Mouse (Mus musculus): ENCODE results near the gene Zfhx3. TPM values are rescaled to one million over a fixed set of nuclear protein-coding genes. Genes with fewer than 3 reads are reported as not detected.

The Zfhx3 gene
- polyA plus RNA-seq, 1 experiment from 2014 or later = 7.4 TPM

DNA sequence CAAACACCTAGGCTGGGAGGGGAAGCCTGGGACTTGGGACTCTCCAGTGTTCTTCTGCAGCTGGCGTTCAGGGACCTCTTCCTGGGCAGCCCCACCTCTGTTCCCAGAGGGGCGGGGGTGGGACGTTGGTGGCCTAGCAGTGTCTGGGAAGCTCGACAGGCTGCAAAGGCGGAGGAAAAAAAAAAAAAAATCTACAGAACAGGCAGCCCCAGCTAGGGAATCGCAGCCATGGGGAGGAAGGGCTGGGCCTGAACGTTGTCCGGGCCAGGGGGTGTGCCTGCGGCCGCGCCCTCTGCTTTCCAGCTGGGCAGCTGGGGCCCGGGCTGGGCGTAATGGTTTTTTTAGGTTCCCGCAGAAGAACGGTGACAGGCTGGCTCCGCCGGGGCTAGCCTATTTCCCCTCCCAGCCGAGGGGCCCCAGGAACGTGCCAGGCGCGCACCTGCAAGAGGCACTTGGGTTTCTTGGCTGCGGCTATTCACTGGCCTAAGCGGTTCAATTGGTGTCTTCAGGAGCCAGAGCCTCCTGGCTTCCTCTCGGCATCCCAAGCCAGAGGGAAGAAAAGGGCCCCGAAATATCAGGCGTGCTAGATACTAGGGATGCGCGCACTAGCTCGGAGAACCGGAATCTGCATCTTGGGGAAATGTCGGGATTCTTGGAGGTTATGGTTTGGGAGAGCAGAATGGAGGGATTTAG is 753.6 kb downstream of the Zfhx3 start:
- peaks cover 54% of the 10 kb centered on the region for H3K27me3 ChIP-seq (replicated peaks)
- H3K9ac ChIP-seq = peak overlapping the region; percentile 52; the same call in 1 of the 2 replicates
- peak overlapping the region; percentile 44 for H3K4me3 ChIP-seq
- no peaks in the 10 kb centered on the region for H3K36me3 ChIP-seq
- H3K4me2 ChIP-seq = peak overlapping the region; percentile 68
- under 1% methylated on average over 30 of the region's 31 CpGs for WGBS
- ATAC-seq (ENCODE audit: insufficient number of reproducible peaks, low FRiP score) = no peak
- H3K4me1 ChIP-seq (replicated peaks) = peaks cover 56% of the 10 kb centered on the region
- H3K27ac ChIP-seq (ENCODE audit: poor library complexity, severe bottlenecking) = no peak overlapping the region
- H3K9me3 ChIP-seq (replicated peaks) = no peaks in the 10 kb centered on the region

DNA sequence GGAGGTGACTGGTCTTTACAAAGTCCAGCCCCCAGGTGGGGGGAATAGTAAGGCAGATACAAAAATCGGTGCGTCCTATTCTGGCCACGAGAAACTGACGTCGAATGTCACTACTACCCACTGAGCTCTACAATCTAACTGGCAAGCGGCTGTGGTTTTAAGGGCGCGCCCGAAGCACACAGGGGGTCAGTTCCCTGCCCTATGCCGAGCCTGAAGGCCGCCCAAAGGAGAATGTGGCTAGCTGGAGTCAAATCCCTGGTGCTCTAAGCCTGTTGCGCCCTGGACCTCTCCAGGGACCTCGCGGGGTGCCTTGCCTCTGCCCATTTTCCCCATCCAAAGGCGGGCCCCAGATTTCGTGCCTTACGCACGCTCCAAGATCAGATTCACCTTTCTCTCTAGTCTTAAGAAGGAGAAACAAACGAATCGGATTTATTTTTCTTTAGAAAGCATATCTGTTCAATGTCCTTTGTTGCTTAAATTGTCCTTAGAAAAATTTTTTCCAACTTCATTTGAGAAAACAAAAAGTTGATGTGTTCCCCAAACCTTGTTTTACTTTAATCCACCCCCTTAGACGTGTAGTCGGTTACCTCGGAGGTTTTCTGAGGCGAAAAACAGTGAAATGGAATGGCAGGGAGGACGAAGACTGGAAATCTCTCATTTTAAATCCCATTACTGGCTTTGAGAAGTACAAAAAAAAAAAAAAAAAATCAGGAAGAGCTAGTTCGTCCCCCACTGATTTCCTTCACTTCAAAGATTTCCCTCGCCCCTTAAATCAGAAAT is 754.4 kb downstream of the Zfhx3 start:
- Histone ChIP-seq H3K4me1 (replicated peaks) (peaks cover 48% of the 10 kb centered on the region), H3K27me3 (replicated peaks) (peaks cover 60% of the 10 kb centered on the region), H3K9me3 (replicated peaks) (no peaks in the 10 kb centered on the region), H3K4me2 (peak overlapping the region; percentile 68), H3K36me3 (no peaks in the 10 kb centered on the region), H3K27ac (ENCODE audit: poor library complexity, severe bottlenecking) (no peak overlapping the region), H3K9ac (no peak overlapping the region), H3K4me3 (peak overlapping the region; percentile 44)
- no peak for ATAC-seq (ENCODE audit: insufficient number of reproducible peaks, low FRiP score)
- WGBS = 4% methylated on average over 27 of the region's 27 CpGs

DNA sequence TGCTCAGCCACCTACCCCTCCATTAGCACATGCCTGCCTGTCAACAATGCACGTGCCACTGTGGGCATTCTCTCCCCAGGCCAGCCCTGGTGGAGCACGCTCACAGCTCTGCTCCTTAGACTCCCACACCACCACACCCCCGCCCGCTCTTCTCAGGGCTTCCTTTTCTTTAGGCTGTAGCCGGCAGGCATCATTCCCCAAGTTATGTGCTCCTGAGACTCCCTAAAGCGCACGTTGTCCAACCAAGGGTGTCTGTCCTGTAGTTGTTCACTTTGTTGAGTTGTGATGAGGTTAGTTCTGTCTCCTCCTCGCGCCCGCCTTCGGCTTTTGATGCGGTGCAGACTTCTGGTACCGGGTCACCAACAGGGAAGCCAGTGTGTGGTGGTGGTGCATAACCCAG is 755.1 kb downstream of the Zfhx3 start:
- Histone ChIP-seq H3K9ac (no peak overlapping the region), H3K4me3 (peak overlapping the region; percentile 14; the same call in 1 of the 2 replicates), H3K9me3 (replicated peaks) (no peaks in the 10 kb centered on the region), H3K4me1 (replicated peaks) (peaks cover 44% of the 10 kb centered on the region), H3K36me3 (no peaks in the 10 kb centered on the region), H3K4me2 (peak overlapping the region; percentile 35), H3K27ac (ENCODE audit: poor library complexity, severe bottlenecking) (no peak overlapping the region), H3K27me3 (replicated peaks) (peaks cover 60% of the 10 kb centered on the region)
- no peak for ATAC-seq (ENCODE audit: insufficient number of reproducible peaks, low FRiP score)
- 1% methylated on average over 13 of the region's 13 CpGs for WGBS

DNA sequence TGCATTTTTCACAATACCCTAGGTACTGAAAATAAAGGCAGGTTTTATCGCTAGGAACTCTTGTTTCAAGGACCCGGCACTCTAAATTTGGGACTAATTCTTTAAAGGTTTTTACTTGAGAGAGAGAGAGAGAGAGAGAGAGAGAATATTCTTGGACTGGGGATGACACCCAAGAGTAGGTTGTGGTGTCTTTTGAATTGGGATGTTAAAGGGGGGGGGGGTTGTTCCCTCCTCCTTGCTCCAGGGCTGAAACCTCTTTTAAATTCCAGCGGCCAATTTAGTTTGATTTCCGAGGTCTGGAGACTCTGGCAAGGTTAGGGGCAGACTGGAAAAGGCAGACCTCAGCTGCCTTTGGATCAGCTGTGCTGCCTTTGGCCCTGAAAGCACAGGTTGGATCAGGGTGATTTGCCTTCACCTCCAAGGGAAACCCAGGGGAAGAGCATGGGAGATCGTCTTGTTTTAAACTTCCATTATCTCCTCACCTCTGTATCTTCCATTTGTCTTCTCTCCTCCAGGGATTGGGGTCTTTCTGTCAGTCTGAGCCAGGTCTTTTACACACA is 755.7 kb downstream of the Zfhx3 start:
- H3K4me1 ChIP-seq (replicated peaks) = peaks cover 44% of the 10 kb centered on the region
- no peak overlapping the region for H3K9ac ChIP-seq
- peak overlapping the region; percentile 35; the same call in 1 of the 2 replicates for H3K4me2 ChIP-seq
- whole genome bisulfite sequencing = 4% methylated on average over 5 of the region's 5 CpGs
- H3K27me3 ChIP-seq (replicated peaks) = peaks cover 60% of the 10 kb centered on the region
- no peak overlapping the region for H3K27ac ChIP-seq (ENCODE audit: poor library complexity, severe bottlenecking)
- no peak overlapping the region for H3K4me3 ChIP-seq
- H3K9me3 ChIP-seq (replicated peaks) = no peaks in the 10 kb centered on the region
- no peak for ATAC-seq (ENCODE audit: insufficient number of reproducible peaks, low FRiP score)
- H3K36me3 ChIP-seq = no peaks in the 10 kb centered on the region

DNA sequence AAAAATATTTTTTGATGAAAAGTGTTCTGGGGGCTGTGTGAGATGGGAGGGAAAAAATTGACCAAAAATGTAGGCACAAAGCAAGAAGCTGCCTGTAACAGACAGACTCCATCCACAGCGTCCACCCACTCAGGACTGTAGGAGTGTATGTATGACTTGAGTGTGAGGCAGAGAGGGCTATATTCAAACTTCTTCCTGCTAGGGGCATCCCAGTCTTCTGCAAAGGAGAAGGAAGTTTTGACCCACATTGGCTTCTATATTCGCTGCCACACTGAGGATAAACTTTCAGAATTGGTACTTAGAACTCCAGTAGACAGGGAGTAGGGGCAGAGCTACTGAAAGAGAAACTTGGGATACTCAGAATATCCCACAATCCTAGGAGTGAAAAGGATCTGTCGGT is 756.6 kb downstream of the Zfhx3 start:
- Histone ChIP-seq H3K4me3 (peak overlapping the region; percentile 29; the same call in 1 of the 2 replicates), H3K27ac (ENCODE audit: poor library complexity, severe bottlenecking) (no peak overlapping the region), H3K4me2 (peak overlapping the region; percentile 54), H3K9me3 (replicated peaks) (no peaks in the 10 kb centered on the region), H3K36me3 (no peaks in the 10 kb centered on the region), H3K9ac (no peak overlapping the region), H3K27me3 (replicated peaks) (peaks cover 59% of the 10 kb centered on the region), H3K4me1 (replicated peaks) (peaks cover 37% of the 10 kb centered on the region)
- 10% methylated on average over 3 of the region's 3 CpGs for WGBS
- ATAC-seq (ENCODE audit: insufficient number of reproducible peaks, low FRiP score) = no peak

DNA sequence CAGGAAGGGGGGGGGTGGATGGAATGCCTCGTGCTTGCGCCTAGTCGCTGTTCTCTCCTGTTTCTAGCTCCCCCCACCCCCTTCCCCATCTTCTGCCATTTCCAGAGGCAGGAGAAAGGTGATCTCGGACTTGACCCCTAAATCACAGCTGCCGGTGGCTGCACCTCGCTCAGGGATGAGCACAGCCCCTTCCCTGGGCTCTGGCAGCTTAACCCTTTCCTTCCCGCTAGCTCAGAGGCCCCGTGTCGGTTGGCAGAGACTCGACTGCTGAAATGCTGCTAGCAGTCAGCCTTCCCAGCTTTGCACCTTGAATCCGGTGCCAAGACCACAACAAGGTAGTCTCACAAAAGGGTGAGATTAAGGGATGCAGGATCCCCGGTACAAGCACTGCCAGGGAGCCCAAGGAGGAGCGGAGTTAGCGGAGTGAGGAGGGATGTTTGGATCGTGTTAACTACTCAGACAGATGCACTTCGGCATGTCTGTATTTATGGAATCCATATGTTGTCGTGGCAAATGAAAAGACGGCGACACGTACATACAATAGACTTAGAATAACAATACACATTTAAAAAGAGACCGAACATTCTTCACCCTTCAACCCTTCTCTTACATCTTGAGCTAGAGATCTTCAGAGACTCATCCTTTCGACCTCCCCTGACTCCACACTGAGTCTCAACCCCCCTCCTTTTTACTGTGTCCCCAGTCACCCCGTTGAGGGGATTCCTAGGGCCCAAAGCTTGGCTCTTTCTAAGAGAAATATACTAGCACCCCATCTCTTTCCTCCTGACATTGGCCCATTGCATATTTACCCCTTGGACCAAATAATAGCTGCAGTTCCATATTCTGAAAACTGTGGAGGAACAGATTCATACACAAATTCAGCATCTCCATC is 757.3 kb downstream of the Zfhx3 start:
- Histone ChIP-seq H3K27me3 (replicated peaks) (peaks cover 52% of the 10 kb centered on the region), H3K4me2 (peak overlapping the region; percentile 54), H3K9ac (no peak overlapping the region), H3K4me1 (replicated peaks) (peaks cover 32% of the 10 kb centered on the region), H3K27ac (ENCODE audit: poor library complexity, severe bottlenecking) (no peak overlapping the region), H3K36me3 (no peaks in the 10 kb centered on the region), H3K9me3 (replicated peaks) (no peaks in the 10 kb centered on the region), H3K4me3 (peak overlapping the region; percentile 29)
- 5% methylated on average over 23 of the region's 23 CpGs for WGBS
- no peak for ATAC-seq (ENCODE audit: insufficient number of reproducible peaks, low FRiP score)

DNA sequence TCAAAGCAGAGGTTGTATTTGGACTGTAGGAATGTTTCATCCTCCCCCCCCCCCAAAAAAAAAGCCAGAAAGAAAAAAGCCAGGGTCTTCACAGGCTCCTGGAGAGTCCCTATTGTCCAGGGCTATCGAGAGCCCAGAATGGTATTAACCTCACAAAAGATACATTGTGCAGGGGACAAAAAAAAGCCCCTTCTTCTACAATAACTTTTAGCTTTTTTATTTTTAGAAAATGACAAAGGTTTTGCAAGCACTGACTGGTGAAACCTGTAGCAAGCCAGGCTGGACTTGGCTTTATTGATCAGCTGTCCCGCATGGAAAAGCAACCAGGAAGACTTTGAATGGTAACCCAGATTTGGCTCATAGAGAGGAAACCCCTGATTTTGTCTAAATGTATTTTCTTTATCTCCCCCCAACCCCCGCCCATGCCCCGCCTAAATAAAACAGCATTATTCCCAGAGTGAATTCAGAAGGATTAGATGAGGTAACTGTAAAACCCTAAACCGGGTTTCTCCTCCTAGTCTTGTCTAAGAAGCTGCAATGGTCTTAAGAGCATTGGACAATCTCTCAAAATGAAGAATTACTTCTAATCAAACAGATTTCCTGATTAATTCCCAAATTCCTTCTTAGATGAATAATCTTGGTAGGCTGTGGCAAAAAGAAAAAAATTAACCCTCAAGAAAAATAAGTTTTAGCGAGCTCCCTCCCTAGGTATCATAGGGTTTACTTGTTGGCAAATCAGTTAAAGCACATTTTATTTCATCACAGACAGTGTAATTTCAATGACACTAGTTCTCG is 759.1 kb downstream of the Zfhx3 start:
- no peaks in the 10 kb centered on the region for H3K36me3 ChIP-seq
- no peak overlapping the region for H3K4me2 ChIP-seq
- H3K27me3 ChIP-seq (replicated peaks) = peaks cover 33% of the 10 kb centered on the region
- no peak for ATAC-seq (ENCODE audit: insufficient number of reproducible peaks, low FRiP score)
- WGBS = 36% methylated on average over 7 of the region's 7 CpGs
- no peak overlapping the region for H3K27ac ChIP-seq (ENCODE audit: poor library complexity, severe bottlenecking)
- H3K9ac ChIP-seq = no peak overlapping the region
- no peaks in the 10 kb centered on the region for H3K9me3 ChIP-seq (replicated peaks)
- no peak overlapping the region for H3K4me3 ChIP-seq
- H3K4me1 ChIP-seq (replicated peaks) = peaks cover 21% of the 10 kb centered on the region

DNA sequence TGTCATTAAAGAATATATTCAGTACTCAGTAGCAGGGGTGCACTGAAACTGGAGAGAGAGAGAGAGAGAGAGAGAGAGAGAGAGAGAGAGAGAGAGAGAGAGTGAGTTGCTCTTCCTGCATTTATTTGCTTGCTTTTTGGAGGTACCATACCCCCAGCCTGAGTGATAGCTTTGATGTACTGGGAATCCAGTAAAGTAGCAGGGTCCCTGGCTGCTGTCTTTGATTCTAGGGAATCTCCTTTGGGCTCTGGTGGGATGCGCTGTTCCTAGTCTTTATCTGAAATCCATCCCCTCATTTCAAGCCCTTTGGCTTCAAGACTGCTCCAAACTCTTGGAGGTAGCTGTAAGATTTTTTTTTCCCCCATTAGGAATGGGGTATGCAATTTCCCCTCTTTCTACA is 759.8 kb downstream of the Zfhx3 start:
- Histone ChIP-seq H3K4me1 (replicated peaks) (peaks cover 25% of the 10 kb centered on the region), H3K4me3 (no peak overlapping the region), H3K27ac (ENCODE audit: poor library complexity, severe bottlenecking) (no peak overlapping the region), H3K27me3 (replicated peaks) (peaks cover 30% of the 10 kb centered on the region), H3K4me2 (no peak overlapping the region), H3K9me3 (replicated peaks) (no peaks in the 10 kb centered on the region), H3K36me3 (no peaks in the 10 kb centered on the region), H3K9ac (no peak overlapping the region; the same call in 1 of the 2 replicates)
- 50% methylated on average over 1 of the region's 1 CpGs for WGBS
- no peak for ATAC-seq (ENCODE audit: insufficient number of reproducible peaks, low FRiP score)

DNA sequence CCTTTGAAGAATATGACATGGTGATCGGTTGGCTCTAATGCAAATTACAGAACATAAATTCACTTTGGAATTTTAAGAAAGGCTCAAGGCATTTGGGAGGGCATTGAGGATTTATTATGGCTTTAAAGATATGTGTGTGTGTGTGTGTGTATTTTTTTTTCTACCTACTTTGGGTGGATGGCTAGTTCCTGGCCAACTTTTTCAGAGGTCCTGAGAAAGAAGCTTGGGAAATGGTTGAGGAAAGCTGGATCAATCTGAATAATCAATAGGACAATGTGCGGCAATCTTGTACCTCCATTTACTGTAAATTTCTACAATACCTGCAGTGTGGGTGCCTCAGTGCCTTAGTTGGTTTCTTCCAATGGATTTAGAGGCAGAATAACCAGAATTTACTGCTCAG is 763.3 kb downstream of the Zfhx3 start:
- no peak overlapping the region for H3K27ac ChIP-seq (ENCODE audit: poor library complexity, severe bottlenecking)
- no peaks in the 10 kb centered on the region for H3K36me3 ChIP-seq
- no peak overlapping the region for H3K4me3 ChIP-seq
- H3K4me2 ChIP-seq = peak overlapping the region; percentile 19; the same call in 1 of the 2 replicates
- ATAC-seq (ENCODE audit: insufficient number of reproducible peaks, low FRiP score) = no peak
- WGBS = 60% methylated on average over 2 of the region's 2 CpGs
- H3K27me3 ChIP-seq (replicated peaks) = 0 out of 2 replicates have a peak, but pooled peaks cover 8% of the 10 kb centered on the region
- no peaks in the 10 kb centered on the region for H3K9me3 ChIP-seq (replicated peaks)
- peaks cover 40% of the 10 kb centered on the region for H3K4me1 ChIP-seq (replicated peaks)
- no peak overlapping the region for H3K9ac ChIP-seq

DNA sequence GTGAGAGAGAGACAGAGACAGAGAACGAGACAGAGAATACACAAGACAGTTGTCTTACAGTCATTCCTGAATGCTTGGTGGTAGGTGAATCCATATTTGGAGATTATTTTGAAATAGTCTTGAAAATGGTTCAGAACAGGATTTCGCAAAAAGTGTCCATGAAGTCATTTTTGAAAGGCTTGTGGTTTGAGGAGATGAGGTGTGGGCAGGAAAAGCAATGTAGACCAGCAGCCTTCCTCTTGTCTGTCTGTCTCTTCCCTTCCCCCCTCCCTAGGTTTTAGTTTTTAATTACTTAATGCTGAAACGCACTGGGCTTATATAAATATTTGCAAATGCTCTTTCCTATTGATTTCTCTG is 764.0 kb downstream of the Zfhx3 start:
- WGBS = 55% methylated on average over 3 of the region's 3 CpGs
- Histone ChIP-seq H3K4me2 (no peak overlapping the region), H3K27ac (ENCODE audit: poor library complexity, severe bottlenecking) (no peak overlapping the region)

More for the DNA sequence above, 764.0 kb downstream of the Zfhx3 start:
- no peaks in the 10 kb centered on the region for H3K36me3 ChIP-seq
- no peaks in the 10 kb centered on the region for H3K9me3 ChIP-seq (replicated peaks)
- H3K9ac ChIP-seq = no peak overlapping the region
- 0 out of 2 replicates have a peak, but pooled peaks cover 2% of the 10 kb centered on the region for H3K27me3 ChIP-seq (replicated peaks)
- ATAC-seq (ENCODE audit: insufficient number of reproducible peaks, low FRiP score) = no peak
- no peak overlapping the region for H3K4me3 ChIP-seq
- H3K4me1 ChIP-seq (replicated peaks) = peaks cover 46% of the 10 kb centered on the region

All from heart, embryonic 12.5 days (tissue).